Mouse (Mus musculus) naive thymus-derived CD4-positive, alpha-beta T cell, adult 2 months (primary cell): ENCODE data around the gene Fam71d.

Experiments used
- DNase-seq: peaks from one replicate; pipeline ENCODE4 v3.0.0-alpha.2; 2011; ENCODE audit warnings: low read depth

The Fam71d gene

GRCm38 (mm10) chr12:78691325-78691724 lies at the start of gene Fam71d:
Gene Fam71d (plus strand): TSS chr12:78691535.
- no peak for DNase-seq

- DNase-seq = no peak
These were observed 47.6 kb upstream of the Fam71d start for GRCm38 (mm10) chr12:78643691-78644090.

- no peak for DNase-seq
These were observed 46.1 kb upstream of the Fam71d start for GRCm38 (mm10) chr12:78645282-78645681.

- no peak for DNase-seq
These were observed 31.5 kb upstream of the Fam71d start for GRCm38 (mm10) chr12:78659718-78660304.

- no peak for DNase-seq
These were observed 13.1 kb upstream of the Fam71d start for GRCm38 (mm10) chr12:78678101-78678806.

- DNase-seq = no peak
These were observed 12.5 kb upstream of the Fam71d start for GRCm38 (mm10) chr12:78678807-78679189.

GRCm38 (mm10) chr12:78681048-78681447 lies 10.3 kb upstream of the Fam71d start:
- no peak for DNase-seq

- DNase-seq = no peak
These were observed 9.1 kb upstream of the Fam71d start for GRCm38 (mm10) chr12:78682279-78682678.

- peak; percentile 35 for DNase-seq
These were observed 5.6 kb upstream of the Fam71d start for GRCm38 (mm10) chr12:78685669-78686215.

GRCm38 (mm10) chr12:78688876-78689275 lies 2.5 kb upstream of the Fam71d start:
- DNase-seq = no peak

GRCm38 (mm10) chr12:78693281-78693680 lies 1.9 kb downstream of the Fam71d start:
- DNase-seq = no peak

- no peak for DNase-seq
These were observed 26.4 kb downstream of the Fam71d start for GRCm38 (mm10) chr12:78717783-78718182.

- DNase-seq = no peak
These were observed 36.4 kb downstream of the Fam71d start for GRCm38 (mm10) chr12:78727723-78728122.

- DNase-seq = no peak
These were observed 48.3 kb downstream of the Fam71d start for GRCm38 (mm10) chr12:78739633-78740032.

- DNase-seq = no peak
These were observed 49.0 kb downstream of the Fam71d start for GRCm38 (mm10) chr12:78740289-78740688.

GRCm38 (mm10) chr12:78746226-78746625 lies 54.9 kb downstream of the Fam71d start:
- no peak for DNase-seq

GRCm38 (mm10) chr12:78747406-78747805 lies 56.1 kb downstream of the Fam71d start:
- no peak for DNase-seq

- no peak for DNase-seq
These were observed 56.8 kb downstream of the Fam71d start for GRCm38 (mm10) chr12:78748113-78748512.

- peak; percentile 97 for DNase-seq
These were observed 57.4 kb downstream of the Fam71d start, which contains the start of gene Mpp5 for GRCm38 (mm10) chr12:78748557-78749377. Gene Mpp5 (plus strand): TSS chr12:78748907.

- DNase-seq = peak; percentile 64
These were observed 58.1 kb downstream of the Fam71d start for GRCm38 (mm10) chr12:78749378-78749801.

GRCm38 (mm10) chr12:78761979-78762378 lies 70.6 kb downstream of the Fam71d start:
- no peak for DNase-seq

- DNase-seq = no peak
These were observed 77.8 kb downstream of the Fam71d start for GRCm38 (mm10) chr12:78769031-78769713.
